Mouse (Mus musculus): ENCODE measurements around the gene Prim2.
"Not testable (repeated sequence)": the region's sequence is repeated elsewhere in the genome, so short reads cannot be mapped to it uniquely, and the experiment has no call there.

Prim2 gene

GRCm38 (mm10) chr1:33650875-33651274 lies 18.7 kb downstream of the Prim2 start:
- no peak for DNase-seq (ENCODE audit: low spot score in 2 of 2)

DNA sequence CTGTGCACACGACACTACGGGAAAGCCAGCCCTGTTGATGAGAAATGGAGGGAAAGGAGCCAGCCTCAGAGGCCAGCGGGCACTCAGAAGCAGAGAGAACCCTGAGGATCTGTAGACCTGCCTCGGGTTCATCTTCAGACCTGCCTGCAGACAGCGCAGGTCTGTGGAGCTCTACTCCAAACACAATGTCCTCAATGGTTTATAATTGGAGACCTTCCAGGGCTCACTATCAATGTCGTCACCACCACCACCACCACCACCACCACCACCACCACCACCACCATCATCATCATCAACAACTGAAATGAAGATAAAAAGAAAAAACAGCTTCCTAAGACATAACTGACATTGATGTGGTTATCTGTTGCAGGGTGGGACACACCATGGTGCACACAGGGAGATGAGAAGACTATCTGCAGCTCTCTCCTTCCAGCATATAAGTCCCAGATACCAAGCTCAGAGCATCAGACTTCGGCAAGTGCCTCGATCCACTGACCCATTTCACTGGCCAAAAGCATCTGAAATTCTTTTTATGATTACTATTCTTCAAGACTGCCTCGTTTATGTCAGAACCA lies 20.0 kb downstream of the Prim2 start:
- no peak for DNase-seq (ENCODE audit: low spot score in 2 of 2)

GRCm38 (mm10) chr1:33649021-33649420 lies 20.6 kb downstream of the Prim2 start:
- DNase-seq (ENCODE audit: low spot score in 2 of 2): no peak

DNA sequence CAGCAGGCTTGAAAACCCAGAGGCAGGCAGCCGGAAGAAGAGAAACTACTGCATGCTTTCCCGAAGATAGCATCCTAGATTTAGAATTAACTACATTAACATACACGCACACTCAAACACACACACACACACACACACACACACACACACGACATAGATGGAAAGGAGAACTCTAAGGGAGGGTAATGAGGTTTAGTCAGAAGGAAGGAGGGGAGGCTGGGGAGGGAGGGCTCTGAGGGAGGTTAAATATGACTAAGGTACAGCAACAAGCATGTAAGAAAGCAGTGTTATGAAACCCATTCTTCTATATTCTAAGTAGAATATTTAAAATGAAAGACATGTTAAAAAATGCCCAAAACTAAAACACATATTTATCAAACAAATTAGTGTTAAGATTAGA lies 21.9 kb downstream of the Prim2 start:
- no peak for DNase-seq (ENCODE audit: low spot score in 2 of 2)

DNA sequence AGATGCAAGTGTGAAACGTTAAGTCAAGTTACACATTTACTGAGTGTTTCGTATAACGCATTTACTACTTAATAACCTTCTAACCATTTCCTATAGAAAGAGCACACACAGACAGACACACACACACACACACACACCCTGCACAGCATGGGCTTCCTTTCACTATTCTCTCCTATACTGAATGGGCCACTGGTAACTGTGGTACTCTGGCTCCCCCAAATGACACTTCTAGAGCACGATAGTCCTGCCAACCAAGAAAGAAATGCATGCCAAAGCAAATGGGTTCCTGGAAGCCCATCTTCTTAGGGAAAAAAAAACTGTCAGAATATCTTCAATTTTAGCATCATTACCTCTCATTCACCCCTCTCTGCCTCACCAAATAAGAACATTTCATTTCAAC lies 22.4 kb downstream of the Prim2 start:
- DNase-seq (ENCODE audit: low spot score in 2 of 2): peak in 1 of 2 experiments; percentile 31

- no peak for DNase-seq (ENCODE audit: low spot score in 2 of 2)
These were observed 23.9 kb downstream of the Prim2 start for GRCm38 (mm10) chr1:33645689-33646088.

GRCm38 (mm10) chr1:33641139-33641538 lies 28.5 kb downstream of the Prim2 start:
- DNase-seq (ENCODE audit: low spot score in 2 of 2): peak in 1 of 2 experiments; percentile 39

GRCm38 (mm10) chr1:33640089-33640488 lies 29.5 kb downstream of the Prim2 start:
- DNase-seq (ENCODE audit: low spot score in 2 of 2): no peak

DNA sequence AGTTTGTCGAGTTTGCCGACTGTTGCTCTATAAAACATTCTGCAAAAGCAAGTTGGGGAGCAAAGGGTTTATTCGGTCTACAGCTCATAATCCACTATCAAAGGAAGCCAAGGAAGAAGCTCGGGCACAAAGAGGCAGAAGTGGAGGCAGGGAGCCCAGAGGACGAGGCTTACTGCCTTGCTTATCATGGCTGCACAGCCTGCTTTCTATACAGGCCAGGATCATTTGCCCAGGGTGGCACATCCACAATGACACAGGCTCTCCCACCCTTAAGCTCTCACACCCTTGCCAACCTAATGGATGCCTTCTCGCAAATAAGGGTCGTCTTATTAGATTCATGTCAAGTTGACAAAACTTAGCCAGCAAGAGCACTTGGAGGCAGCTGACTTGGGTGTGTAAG lies 30.4 kb downstream of the Prim2 start:
- no peak for DNase-seq (ENCODE audit: low spot score in 2 of 2)

DNA sequence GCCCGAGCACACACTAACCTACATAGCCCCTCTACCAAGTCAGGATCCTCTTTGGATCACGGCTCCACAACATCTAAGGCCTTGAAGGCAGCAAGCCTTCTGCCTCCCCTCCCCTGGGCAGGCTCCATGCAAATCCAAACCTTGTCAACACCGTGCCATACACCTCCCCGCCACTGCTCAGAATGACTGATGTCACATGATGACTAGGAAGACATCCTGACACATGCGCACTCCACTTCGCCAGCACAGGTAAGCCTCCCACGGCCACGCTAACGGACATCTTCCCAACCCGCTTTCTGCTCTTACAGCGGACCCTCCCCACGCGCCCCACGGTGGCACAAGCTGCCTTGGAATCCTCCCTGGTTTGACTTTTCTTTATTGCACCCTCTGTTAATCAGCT lies 31.8 kb downstream of the Prim2 start:
- no peak for DNase-seq (ENCODE audit: low spot score in 2 of 2)

GRCm38 (mm10) chr1:33636421-33637195 lies 33.0 kb downstream of the Prim2 start:
- no peak for DNase-seq (ENCODE audit: low spot score in 2 of 2)

DNA sequence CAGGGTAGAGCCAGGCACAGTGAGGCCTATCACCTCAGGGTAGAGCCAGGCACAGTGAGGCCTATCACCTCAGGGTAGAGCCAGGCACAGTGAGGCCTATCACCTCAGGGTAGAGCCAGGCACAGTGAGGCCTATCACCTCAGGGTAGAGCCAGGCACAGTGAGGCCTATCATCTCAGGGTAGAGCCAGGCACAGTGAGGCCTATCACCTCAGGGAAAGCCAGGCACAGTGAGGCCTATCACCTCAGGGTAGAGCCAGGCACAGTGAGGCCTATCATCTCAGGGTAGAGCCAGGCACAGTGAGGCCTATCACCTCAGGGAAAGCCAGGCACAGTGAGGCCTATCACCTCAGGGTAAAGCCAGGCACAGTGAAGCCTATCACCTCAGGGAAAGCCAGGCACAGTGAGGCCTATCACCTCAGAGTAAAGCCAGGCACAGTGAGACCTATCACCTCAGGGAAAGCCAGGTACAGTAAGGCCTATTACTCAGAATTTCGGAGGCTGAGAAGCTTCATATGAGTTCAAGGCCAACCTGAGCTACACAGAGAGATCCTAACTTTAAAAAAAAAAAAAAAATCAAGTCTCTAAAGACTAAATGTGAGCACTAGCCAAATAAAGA lies 38.5 kb downstream of the Prim2 start:
- DNase-seq (ENCODE audit: low spot score in 2 of 2): not testable (repeated sequence)

DNA sequence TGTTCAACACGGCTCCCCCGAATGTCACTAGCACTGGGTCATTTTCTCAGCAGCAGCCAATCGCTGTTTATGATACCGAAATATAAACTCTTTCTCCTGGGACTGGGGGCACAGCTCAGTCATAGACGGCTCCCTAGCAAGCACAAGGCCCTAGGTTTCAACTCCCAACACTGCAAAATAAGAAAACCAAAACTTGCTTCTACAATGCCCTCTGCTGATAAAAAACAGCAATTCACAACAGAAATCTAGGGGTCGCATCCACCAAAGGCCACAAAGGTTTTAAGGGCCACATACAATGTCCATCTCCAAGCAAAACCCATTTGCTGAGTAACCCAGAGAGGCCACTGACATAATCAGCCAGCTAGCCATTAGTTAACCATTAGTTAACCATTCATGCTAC lies 41.8 kb downstream of the Prim2 start:
- DNase-seq (ENCODE audit: low spot score in 2 of 2): no peak

- DNase-seq (ENCODE audit: low spot score in 2 of 2): no peak
These were observed 42.5 kb downstream of the Prim2 start for GRCm38 (mm10) chr1:33627070-33627469.

GRCm38 (mm10) chr1:33624900-33625299 lies 44.7 kb downstream of the Prim2 start:
- no peak for DNase-seq (ENCODE audit: low spot score in 2 of 2)

- DNase-seq (ENCODE audit: low spot score in 2 of 2): no peak
These were observed 45.2 kb downstream of the Prim2 start for GRCm38 (mm10) chr1:33624441-33624840.

DNA sequence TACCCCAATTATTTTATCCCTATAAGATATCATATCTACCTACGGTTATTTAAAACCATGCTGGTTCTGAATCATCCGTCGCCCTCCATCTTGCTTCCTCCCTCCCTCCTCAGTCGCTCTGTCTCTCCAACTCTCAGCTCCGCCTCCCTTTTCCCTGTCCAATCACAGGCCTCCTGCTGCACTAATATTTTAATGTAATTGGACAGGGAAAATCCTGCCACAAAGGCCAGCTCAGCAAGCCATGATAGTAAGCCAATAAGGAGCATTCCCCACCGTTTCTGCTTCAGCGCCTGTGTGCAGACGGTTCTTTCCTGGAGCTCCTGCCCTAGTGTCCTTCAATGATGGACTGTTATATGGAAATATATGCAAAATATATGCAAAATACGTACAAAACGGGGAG lies 47.8 kb downstream of the Prim2 start:
- DNase-seq (ENCODE audit: low spot score in 2 of 2): no peak

- DNase-seq (ENCODE audit: low spot score in 2 of 2): no peak
These were observed 49.4 kb downstream of the Prim2 start for GRCm38 (mm10) chr1:33620091-33620788.

DNA sequence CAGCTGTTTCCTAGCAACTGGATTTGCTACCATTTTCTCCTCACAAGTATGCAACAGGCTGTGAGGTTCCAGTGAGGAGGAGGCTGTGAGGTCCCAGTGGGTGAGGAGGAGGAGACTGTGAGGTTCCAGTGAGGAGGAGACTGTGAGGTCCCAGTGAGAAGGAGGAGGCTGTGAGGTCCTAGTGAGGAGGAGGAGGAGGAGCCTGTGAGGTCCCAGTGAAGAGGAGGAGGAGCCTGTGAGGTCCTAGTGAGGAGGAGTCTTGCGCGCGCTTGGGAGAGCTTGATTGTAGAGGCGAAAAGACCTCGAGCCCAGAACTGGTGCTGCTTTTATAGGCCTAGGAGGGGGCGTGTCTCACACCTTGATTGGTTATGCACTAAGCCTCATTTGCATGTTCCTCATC lies 53.0 kb downstream of the Prim2 start:
- DNase-seq (ENCODE audit: low spot score in 2 of 2): not testable (repeated sequence)

DNA sequence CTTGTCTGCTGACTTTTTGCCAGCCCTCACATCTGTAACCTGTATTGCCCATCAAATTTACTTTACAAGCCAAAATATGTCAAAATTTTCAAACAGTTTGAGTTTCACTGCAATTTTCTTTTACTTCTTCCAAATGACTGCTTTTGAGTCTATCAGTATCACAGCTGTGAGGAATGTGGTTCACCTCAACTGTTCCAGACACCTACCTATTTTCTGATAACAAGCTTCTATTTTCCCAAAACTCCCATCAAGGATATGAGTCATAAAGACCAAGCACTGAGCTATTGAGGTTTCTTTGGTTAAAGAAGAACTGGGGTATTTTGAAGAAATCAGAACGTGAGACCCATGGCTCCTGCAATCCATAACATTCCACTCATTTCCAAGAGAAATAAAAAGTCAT lies 57.5 kb downstream of the Prim2 start:
- DNase-seq (ENCODE audit: low spot score in 2 of 2): no peak

- DNase-seq (ENCODE audit: low spot score in 2 of 2): no peak
These were observed 59.4 kb downstream of the Prim2 start for GRCm38 (mm10) chr1:33610026-33610721.

DNA sequence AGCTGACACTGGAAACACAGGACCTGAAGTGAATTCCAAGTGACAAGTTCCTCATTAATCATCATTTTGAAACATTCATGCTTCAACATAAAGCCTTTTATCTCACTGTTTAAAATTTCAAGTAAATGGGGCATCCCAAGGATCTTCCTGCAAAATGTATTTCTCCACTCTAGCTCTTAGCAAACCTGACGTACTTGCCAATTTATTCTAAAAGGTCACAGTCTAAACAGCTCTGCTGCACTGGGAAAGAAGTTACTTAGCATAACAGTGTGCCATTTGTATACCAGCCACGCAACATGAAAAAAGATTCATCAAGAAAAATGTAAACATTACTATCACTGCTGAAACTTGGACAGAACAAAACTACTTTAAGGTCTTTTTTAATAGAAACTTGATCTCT lies 61.5 kb downstream of the Prim2 start:
- DNase-seq (ENCODE audit: low spot score in 2 of 2): no peak
